Mouse (Mus musculus) limb, embryonic 10.5 days (tissue): ENCODE measurements around the gene Fam151b. TPM values are rescaled to one million over a fixed set of nuclear protein-coding genes. Genes with fewer than 3 reads are reported as not detected.

ENCODE experiments used
- DNase-seq: peaks from one replicate; pipeline ENCODE4 v3.0.0-alpha.2; 2017; ENCODE audit warnings: low spot score
- H3K27ac ChIP-seq: fragments of 300-500 bp; sonication (generic); 2 replicates; pipeline ENCODE4 v1.5.1; 2016; ENCODE audit warnings: mild to moderate bottlenecking
- H3K27me3 ChIP-seq: fragments of 300-500 bp; sonication (generic); 2 replicates; pipeline ENCODE4 v1.6.1; 2016; ENCODE audit warnings: low read depth, mild to moderate bottlenecking; ENCODE audit not compliant: poor library complexity, severe bottlenecking
- H3K36me3 ChIP-seq: fragments of 300-500 bp; sonication (generic); 2 replicates; pipeline ENCODE4 v1.6.1; 2016; ENCODE audit warnings: mild to moderate bottlenecking, moderate library complexity
- H3K4me1 ChIP-seq: fragments of 300-500 bp; sonication (generic); 2 replicates; pipeline ENCODE4 v1.6.1; 2016
- H3K4me3 ChIP-seq: fragments of 300-500 bp; sonication (generic); 2 replicates; pipeline ENCODE4 v1.5.1; 2016; ENCODE audit warnings: mild to moderate bottlenecking, moderate library complexity
- H3K9me3 ChIP-seq: fragments of 300-500 bp; sonication (generic); replicated peaks from 2 replicates; pipeline ENCODE4 v1.6.1; 2016; ENCODE audit warnings: mild to moderate bottlenecking
- WGBS: fragments of 180-500 bp; shearing (Covaris S2); methylation state at CpG from one replicate; pipeline ENCODE4 v1.1.7; 2016; 5-methylcytosine and 5-hydroxymethylcytosine counted together
- polyA plus RNA-seq: library from polyadenylated mRNA; unstranded; fragments of >200 nt; fragmentation: Nextera tagmentation; extraction: Ambion mirVana; gene quantifications from 2 replicates; pipeline ENCODE4 v1.2.1, GENCODE M21; 2016

Fam151b gene
- polyA plus RNA-seq = 0.13 TPM in 1 of 2 replicates, not detected in the other

DNA sequence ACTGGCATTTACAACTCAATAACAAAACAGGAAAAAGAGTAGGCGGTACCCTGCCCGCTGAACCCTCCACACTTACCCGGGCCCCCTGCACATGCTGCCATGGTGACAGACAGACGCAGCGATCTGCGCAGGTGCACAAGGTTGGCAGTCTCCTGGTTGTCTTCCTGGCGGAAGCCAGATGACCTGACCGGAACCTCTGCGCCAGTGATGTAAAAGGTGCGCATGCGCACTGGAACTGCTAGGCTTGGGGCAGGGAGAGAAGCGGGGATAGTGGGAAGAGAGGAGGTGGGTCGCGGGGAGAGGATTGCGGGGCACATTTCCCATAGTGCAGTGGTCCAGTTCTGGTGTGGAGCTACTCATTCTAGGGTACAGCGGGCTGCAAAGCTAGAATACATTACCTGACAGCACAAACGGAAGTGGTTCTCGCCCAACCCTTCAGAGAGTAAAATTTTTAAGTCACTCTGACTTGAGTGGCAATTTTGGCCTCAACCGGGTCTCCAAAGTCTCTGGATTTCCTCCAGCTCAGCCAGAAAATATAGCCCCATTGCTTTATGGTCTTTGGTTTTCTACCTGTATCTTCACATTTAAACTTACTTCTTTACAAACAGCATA, at the start of gene Fam151b:
Fam151b (minus strand) TSS at position 164 of the 612 bp plus-strand sequence.
- Histone ChIP-seq H3K4me3 (peak within 1 kb of the TSS; percentile 52), H3K9me3 (no peaks in the 10 kb centered on the region), H3K4me1 (no peaks in the 10 kb centered on the region), H3K27me3 (no peaks in the 10 kb centered on the region), H3K36me3 (no peaks in the 10 kb centered on the region), H3K27ac (peak within 1 kb of the TSS; percentile 80)
- DNase-seq = peak; percentile 93
- 7% methylated on average over 19 of the region's 19 CpGs for WGBS

GRCm38 (mm10) chr13:92532216-92532615, 48.4 kb upstream of the Fam151b start:
- H3K4me1 ChIP-seq = peaks cover 7% of the 10 kb centered on the region
- no peak for DNase-seq
- H3K36me3 ChIP-seq = no peaks in the 10 kb centered on the region
- H3K27me3 ChIP-seq = no peaks in the 10 kb centered on the region
- 84% methylated on average over 2 of the region's 2 CpGs for WGBS
- H3K9me3 ChIP-seq = no peaks in the 10 kb centered on the region
- H3K4me3 ChIP-seq = no peak overlapping the region
- no peak overlapping the region for H3K27ac ChIP-seq

DNA sequence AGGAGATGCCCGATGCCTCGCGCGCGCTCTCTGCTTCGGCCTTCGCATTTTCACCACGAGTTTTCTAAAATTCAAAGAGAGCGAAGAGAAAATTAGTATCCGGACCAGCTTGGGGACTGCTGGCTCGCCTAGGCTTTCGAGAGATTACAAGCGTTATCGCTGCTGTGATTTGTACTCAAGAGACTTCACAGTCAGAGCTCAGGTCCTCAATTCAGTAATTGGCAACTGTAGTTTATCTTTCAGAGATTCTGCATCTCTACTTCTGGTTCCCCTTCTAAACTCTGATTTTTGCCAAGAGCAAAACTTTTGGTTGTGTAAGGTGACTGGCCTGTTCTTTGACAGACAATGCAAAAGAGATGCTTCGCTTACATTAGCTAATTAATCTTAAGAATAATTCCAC, 47.4 kb upstream of the Fam151b start:
- Histone ChIP-seq H3K36me3 (no peaks in the 10 kb centered on the region), H3K9me3 (no peaks in the 10 kb centered on the region), H3K4me3 (peak overlapping the region; percentile 77), H3K27me3 (no peaks in the 10 kb centered on the region), H3K27ac (peak overlapping the region; percentile 95), H3K4me1 (peaks cover 7% of the 10 kb centered on the region)
- DNase-seq = no peak
- 6% methylated on average over 15 of the region's 15 CpGs for WGBS

DNA sequence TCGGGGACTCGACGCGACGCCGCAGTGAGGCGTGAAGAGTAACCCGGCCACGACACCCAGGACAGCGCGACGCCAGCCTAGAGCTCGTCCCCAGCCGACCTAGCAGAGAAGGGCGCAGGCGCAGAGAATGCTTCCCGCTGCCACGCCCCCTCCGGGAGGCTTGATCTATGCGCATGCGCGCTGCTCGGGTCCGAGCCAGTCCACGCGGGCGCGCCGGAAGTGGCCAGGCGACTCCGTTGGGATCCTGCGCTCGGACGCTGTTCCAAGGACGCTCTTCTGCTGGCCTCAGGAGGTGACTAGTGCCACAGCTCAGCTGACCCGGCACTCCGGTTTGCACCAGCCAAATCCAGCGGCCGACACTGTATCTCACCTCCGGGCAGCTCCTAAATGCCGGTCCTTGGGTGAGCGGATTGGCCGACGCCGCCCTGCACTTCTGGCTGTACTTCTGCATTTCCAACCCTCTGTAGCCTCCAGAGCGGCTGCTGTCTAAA, 47.0 kb upstream of the Fam151b start, which contains the start of gene Zfyve16:
Zfyve16 (minus strand) TSS at position 148 of the 491 bp plus-strand sequence.
- Histone ChIP-seq H3K36me3 (no peaks in the 10 kb centered on the region), H3K27me3 (no peaks in the 10 kb centered on the region), H3K4me1 (peaks cover 7% of the 10 kb centered on the region), H3K4me3 (peak within 1 kb of the TSS; percentile 77), H3K9me3 (no peaks in the 10 kb centered on the region), H3K27ac (peak within 1 kb of the TSS; percentile 95)
- peak; percentile 99 for DNase-seq
- WGBS = under 1% methylated on average over 46 of the region's 46 CpGs

DNA sequence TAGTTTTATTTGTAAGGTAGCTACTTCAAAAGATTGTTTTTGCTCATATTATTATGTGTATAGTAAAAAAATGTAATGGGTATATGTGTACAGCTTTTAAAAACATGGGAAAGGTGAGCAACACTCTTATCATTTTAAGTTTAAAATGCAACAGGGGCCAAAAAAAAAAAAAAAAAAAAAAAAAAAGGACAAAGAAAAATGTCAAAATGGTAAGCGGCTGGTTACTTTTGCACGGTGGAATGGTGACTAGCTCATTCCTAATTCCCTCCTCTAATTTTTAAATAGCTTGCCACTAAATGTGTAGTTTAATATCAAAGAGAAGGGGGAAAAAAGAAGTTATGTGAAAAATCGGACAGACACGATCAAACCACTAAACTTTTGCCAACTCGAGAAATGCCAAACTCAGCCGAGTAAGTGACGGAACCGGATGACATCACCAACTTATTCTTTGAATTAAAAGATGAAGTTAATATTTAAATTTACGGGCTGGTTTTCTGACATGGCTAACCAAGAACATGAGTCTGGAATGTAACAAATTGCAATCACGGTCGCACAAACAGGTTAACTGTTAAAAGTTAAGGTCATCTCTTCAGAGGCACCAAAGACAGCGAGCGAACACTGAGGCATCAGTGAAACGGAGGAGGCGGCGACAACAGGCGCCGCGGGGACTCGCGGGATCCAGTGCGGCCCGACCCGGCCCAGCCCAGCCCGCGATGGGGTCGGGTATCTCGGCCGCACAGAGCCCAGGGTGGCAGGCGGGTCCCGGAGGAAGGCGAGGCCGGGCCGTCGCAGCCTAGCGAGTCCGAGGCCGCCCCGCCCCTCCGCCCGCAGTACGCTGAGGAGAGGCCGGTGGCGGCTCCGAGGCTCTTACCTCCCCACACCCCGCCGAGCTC, 46.3 kb upstream of the Fam151b start:
- H3K9me3 ChIP-seq = no peaks in the 10 kb centered on the region
- WGBS = 4% methylated on average over 45 of the region's 47 CpGs
- no peak for DNase-seq
- no peaks in the 10 kb centered on the region for H3K27me3 ChIP-seq
- peaks cover 7% of the 10 kb centered on the region for H3K4me1 ChIP-seq
- no peaks in the 10 kb centered on the region for H3K36me3 ChIP-seq
- H3K27ac ChIP-seq = peak overlapping the region; percentile 95
- H3K4me3 ChIP-seq = peak overlapping the region; percentile 77

DNA sequence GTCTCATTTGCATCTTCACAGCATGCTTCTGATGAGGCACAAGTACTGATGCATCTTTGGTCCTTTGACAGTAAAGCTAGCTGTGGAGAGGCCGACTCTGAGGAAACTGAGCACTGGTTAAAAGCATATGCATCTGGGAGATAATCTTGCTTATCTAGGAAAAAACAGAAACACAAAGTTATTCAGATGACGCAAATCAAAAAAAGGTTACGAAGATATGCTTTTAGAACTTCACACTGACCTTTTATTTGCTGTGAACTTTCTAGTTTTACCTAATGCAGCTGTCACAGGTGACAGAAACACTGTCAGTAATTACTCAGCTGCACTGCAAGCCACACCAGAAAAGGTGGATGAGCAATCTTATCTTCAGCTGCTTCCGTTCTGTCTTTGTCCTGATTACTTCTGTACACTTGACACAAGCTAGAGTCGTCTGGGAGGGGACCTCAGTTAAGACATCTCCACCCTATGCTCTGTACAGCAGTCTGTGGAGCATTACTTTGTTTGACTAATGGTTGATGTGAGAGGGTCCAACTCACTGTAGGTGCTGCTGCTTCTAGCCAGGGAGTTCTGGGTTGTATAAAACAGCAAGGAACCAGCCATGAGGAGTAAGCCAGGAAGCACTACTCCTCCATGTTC, 39.5 kb upstream of the Fam151b start:
- Histone ChIP-seq H3K4me1 (no peaks in the 10 kb centered on the region), H3K4me3 (no peak overlapping the region), H3K27ac (no peak overlapping the region), H3K27me3 (no peaks in the 10 kb centered on the region), H3K9me3 (no peaks in the 10 kb centered on the region), H3K36me3 (peaks cover 50% of the 10 kb centered on the region)
- no peak for DNase-seq
- WGBS = 89% methylated on average over 5 of the region's 5 CpGs

DNA sequence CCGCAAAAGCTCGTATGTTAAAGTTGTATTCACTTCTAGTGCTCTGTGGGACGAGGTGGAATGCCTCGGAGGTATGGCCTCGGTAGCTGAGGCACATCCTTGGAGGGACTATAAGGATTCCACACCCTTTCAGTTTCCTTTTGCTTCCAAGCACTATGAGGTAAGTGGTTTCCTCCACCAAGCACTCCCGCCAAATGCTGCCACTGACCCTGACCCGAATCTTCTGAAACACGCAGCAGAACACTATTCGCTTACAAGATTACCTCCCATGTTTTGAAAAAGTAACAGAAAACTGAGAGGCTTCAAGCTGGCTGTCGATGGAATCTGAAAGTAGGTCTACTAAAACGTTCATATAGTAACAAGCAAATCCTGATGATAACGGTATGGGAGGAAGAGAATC, 21.1 kb upstream of the Fam151b start:
- Histone ChIP-seq H3K9me3 (no peaks in the 10 kb centered on the region), H3K4me3 (no peak overlapping the region), H3K36me3 (peaks cover 47% of the 10 kb centered on the region), H3K4me1 (peaks cover 6% of the 10 kb centered on the region; the same call in 1 of the 2 replicates), H3K27ac (no peak overlapping the region), H3K27me3 (no peaks in the 10 kb centered on the region)
- DNase-seq = no peak
- 86% methylated on average over 12 of the region's 12 CpGs for WGBS

DNA sequence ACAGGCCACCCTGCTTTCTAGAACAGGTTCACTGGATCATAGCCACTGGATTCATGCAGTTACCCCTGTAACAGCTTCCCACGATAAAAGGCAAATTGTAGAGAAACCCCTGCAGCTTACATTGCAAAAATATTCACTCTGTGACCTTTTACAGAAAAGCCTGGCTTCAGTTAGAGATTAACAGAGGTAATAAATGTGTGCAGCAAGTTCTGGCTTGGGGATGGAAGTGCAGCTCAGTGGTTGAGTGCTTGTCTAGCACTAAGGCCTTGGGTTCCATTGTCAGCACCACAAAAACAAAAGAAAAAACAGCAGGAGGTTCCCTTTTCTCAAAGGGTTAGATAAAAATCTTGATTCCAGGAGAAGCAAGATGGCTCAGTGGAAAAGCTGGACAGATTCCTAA, 8.1 kb upstream of the Fam151b start:
- Histone ChIP-seq H3K27ac (no peak overlapping the region), H3K4me3 (no peak overlapping the region), H3K4me1 (no peaks in the 10 kb centered on the region), H3K9me3 (no peaks in the 10 kb centered on the region), H3K27me3 (no peaks in the 10 kb centered on the region), H3K36me3 (peaks cover 46% of the 10 kb centered on the region)
- no peak for DNase-seq
- WGBS = 94% methylated on average over 1 of the region's 1 CpGs

DNA sequence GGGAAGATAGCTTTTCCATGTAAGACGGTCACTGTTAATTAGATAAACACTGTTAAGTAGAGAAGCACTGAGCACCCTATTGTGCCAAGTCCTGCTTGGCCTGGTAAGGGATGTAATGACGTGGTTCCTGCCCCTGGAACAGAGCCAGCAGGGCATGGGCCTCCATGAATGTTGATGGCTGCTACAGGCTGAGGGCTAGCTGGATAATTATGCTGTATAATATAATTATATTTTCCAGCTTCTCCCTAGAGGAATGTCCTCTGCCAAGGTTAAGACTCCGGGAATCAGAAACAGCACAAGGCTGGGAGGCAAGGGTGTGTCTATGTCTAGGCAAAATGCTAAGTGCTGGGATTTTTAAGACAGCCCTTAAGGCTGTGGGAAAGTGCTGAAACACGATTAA, 7.0 kb upstream of the Fam151b start:
- Histone ChIP-seq H3K4me1 (no peaks in the 10 kb centered on the region), H3K9me3 (no peaks in the 10 kb centered on the region), H3K4me3 (no peak overlapping the region), H3K36me3 (peaks cover 46% of the 10 kb centered on the region), H3K27me3 (no peaks in the 10 kb centered on the region), H3K27ac (no peak overlapping the region)
- 88% methylated on average over 4 of the region's 4 CpGs for WGBS
- no peak for DNase-seq

DNA sequence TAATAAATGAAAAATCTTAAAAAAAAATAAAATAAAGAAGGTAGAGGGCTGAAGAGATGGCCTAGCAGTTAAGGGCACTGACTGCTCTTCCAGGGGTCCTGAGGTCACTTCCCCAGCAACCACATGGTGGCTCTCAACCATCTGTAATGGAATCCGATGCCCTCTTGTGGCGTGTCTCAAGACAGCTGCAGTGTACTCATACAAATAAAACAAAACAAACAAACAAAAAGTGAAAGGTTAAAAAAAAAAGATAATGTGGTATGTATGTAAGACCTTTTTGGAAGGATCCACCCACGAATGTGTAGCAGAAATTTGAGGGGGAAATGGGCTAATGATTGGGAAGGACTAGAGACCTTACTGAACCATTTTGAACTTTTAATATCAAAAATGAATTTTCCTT, 467 bp downstream of the Fam151b start:
- Histone ChIP-seq H3K9me3 (no peaks in the 10 kb centered on the region), H3K4me3 (peak overlapping the region; percentile 52), H3K4me1 (no peaks in the 10 kb centered on the region), H3K27ac (peak overlapping the region; percentile 80; the same call in 1 of the 2 replicates), H3K27me3 (no peaks in the 10 kb centered on the region), H3K36me3 (no peaks in the 10 kb centered on the region)
- 11% methylated on average over 3 of the region's 3 CpGs for WGBS
- DNase-seq = peak; percentile 48

GRCm38 (mm10) chr13:92470151-92470550, 13.7 kb downstream of the Fam151b start:
- H3K27me3 ChIP-seq = no peaks in the 10 kb centered on the region
- WGBS = 71% methylated on average over 2 of the region's 2 CpGs

GRCm38 (mm10) chr13:92469381-92469780, 14.4 kb downstream of the Fam151b start:
- WGBS = 75% methylated on average over 2 of the region's 2 CpGs
- H3K4me1 ChIP-seq = no peaks in the 10 kb centered on the region

More at GRCm38 (mm10) chr13:92470151-92470550, 13.7 kb downstream of the Fam151b start:
- DNase-seq = no peak
- Histone ChIP-seq H3K36me3 (no peaks in the 10 kb centered on the region), H3K27ac (no peak overlapping the region), H3K4me1 (no peaks in the 10 kb centered on the region), H3K4me3 (no peak overlapping the region), H3K9me3 (no peaks in the 10 kb centered on the region)

More at GRCm38 (mm10) chr13:92469381-92469780, 14.4 kb downstream of the Fam151b start:
- Histone ChIP-seq H3K4me3 (no peak overlapping the region), H3K9me3 (no peaks in the 10 kb centered on the region), H3K27me3 (no peaks in the 10 kb centered on the region), H3K27ac (no peak overlapping the region), H3K36me3 (no peaks in the 10 kb centered on the region)
- no peak for DNase-seq
